Mouse (Mus musculus): Measurements from ENCODE around the gene Lrrc75b.

DNA sequence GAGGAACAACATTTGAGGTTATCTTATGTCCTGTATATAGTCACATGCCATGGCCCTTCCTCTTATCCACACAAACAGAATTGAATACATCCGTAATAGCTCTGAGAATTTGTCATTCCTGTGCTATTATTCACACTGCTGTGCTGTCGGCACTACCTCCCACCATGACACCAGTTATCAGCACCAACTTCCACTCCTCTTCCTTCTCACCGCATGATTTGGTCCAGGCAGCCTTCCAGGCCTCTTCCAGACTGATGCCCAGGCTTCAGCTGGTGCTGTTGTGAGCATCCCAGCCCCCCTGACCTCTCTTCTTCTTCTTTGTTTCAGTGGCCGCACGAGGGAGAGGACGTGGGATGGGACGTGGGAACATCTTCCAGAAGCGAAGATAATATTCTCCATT is 25.2 kb downstream of the Lrrc75b start:
- TF ChIP-seq CTCF (IDR thresholded peaks at IDR 0.05), result no peak
- no peak for TF ChIP-seq EP300 (IDR thresholded peaks at IDR 0.05)

Measured in lung, postnatal 0 days (tissue).